Comparison of ENCODE assay signal across 13 mouse cellular contexts in the genomic region with DNA sequence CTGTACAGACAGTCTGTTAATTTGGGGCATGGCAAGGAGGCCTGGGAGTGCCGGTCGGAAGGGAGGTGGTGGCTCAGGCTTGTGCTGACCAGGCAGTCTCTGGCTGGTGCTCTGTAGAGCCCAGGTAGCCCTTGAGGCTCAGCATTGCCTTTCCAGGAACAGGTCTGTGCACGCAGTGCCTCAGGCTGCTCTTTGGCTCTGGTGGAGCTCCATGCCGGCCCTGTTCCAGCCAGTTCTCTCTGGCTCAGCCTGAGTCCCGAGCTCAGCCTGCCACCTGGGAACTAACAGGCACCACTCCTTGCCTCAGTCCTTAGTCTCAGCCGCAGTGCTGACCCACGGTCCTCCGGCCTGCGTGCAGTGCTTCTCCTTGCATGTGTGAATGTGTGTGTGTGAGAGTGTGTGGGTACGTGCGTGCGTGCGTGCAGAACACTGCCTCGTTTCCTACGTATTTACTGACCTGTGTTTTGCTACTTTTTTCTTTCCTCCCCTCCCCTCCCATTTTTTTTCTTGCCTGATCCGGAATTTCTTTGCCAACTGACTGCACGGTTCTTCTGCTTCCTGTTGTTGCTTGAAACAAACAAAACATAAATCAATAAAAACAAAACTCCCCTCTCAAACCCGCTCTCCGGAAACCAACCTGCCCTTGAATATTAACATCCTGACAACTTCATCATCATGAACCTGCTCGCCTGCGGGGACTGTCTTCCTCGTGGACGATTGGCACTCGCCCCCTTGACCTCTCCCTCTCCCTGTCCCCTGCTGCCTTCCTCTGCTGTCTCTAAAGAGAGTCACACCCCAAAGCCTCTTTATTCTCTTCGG. TPM values are rescaled to one million over a fixed set of nuclear protein-coding genes. Genes with fewer than 3 reads are reported as not detected.
DNase-seq lines count a peak whose midpoint lies in the region; ATAC-seq and TF ChIP-seq lines count a peak whose summit lies in the region.
"Had no signal": no experiment of that assay in that cellular context is flagged by ENCODE, and none has a peak within 500 bp of the region (broad histone marks: within the 10 kb centered on the region; RNA-seq: fewer than 3 reads in every experiment).

No protein-coding gene starts in this region.

- no peak for ATAC-seq in midbrain, embryonic 14.5 days (ENCODE audit: low FRiP score, low TSS enrichment)
- ATAC-seq in midbrain, embryonic 13.5 days, result no peak
- ATAC-seq in neural tube, embryonic 13.5 days (ENCODE audit: low read depth), result no peak

- peaks cover 21% of the 10 kb centered on the region for H3K4me1 ChIP-seq in midbrain, embryonic 14.5 days (ENCODE audit: control insufficient read depth, insufficient read depth, low read length)
- H3K4me1 ChIP-seq in midbrain, embryonic 13.5 days (replicated peaks), result peaks cover 47% of the 10 kb centered on the region
- H3K4me1 ChIP-seq in kidney, adult 2 months (ENCODE audit: control insufficient read depth, insufficient read depth, low read length), result peaks cover 66% of the 10 kb centered on the region
- H3K4me1 ChIP-seq in neural tube, embryonic 13.5 days (replicated peaks), result peaks cover 80% of the 10 kb centered on the region

- H3K27ac ChIP-seq in midbrain, embryonic 14.5 days (replicated peaks; ENCODE audit: low read depth, low read length), result 0 out of 2 replicates have a peak overlapping the region, but pooled peaks have one; percentile 5
- H3K27ac ChIP-seq in midbrain, embryonic 13.5 days, result no peak overlapping the region; the same call in 1 of the 2 replicates
- H3K27ac ChIP-seq in kidney, adult 2 months (ENCODE audit: insufficient read depth, low read depth, low read length), result peak overlapping the region; percentile 79
- peak overlapping the region; percentile 42 for H3K27ac ChIP-seq in neural tube, embryonic 13.5 days (replicated peaks)
- H3K27ac ChIP-seq: forebrain, embryonic 10.5 days; liver, embryonic 13.5 days had no signal

- H3K9me3 ChIP-seq in midbrain, embryonic 14.5 days (ENCODE audit: control insufficient read depth, low read length), result no peaks in the 10 kb centered on the region
- H3K9me3 ChIP-seq in midbrain, embryonic 13.5 days, result no peaks in the 10 kb centered on the region
- H3K9me3 ChIP-seq in neural tube, embryonic 13.5 days, result no peaks in the 10 kb centered on the region
- H3K9me3 ChIP-seq: forebrain, embryonic 10.5 days; liver, embryonic 13.5 days had no signal

- no peak for TF ChIP-seq CTCF in kidney, adult 2 months (conservative IDR thresholded peaks at IDR 0.05; ENCODE audit: insufficient read depth, insufficient read length, low read depth, low read length)

- no peak overlapping the region for H3K9ac ChIP-seq in midbrain, embryonic 14.5 days (replicated peaks; ENCODE audit: low read length)
- no peak overlapping the region for H3K9ac ChIP-seq in midbrain, embryonic 13.5 days (replicated peaks)
- H3K9ac ChIP-seq in neural tube, embryonic 13.5 days, result no peak overlapping the region
- H3K9ac ChIP-seq: liver, embryonic 13.5 days had no signal

- no peak overlapping the region for H3K4me3 ChIP-seq in midbrain, embryonic 14.5 days (replicated peaks; ENCODE audit: low read depth, low read length)
- no peak overlapping the region for H3K4me3 ChIP-seq in midbrain, embryonic 13.5 days (replicated peaks)
- H3K4me3 ChIP-seq in kidney, adult 2 months (ENCODE audit: insufficient read depth, low read depth, low read length), result no peak overlapping the region
- no peak overlapping the region for H3K4me3 ChIP-seq in neural tube, embryonic 13.5 days
- H3K4me3 ChIP-seq: forebrain, embryonic 10.5 days; liver, embryonic 13.5 days had no signal

- TF ChIP-seq POLR2A in kidney, adult 2 months (IDR thresholded peaks at IDR 0.05; ENCODE audit: low read depth, low read length), result no peak

- H3K36me3 ChIP-seq in midbrain, embryonic 14.5 days (ENCODE audit: control insufficient read depth, insufficient read depth, low read length), result peaks cover 88% of the 10 kb centered on the region
- peaks cover 98% of the 10 kb centered on the region for H3K36me3 ChIP-seq in midbrain, embryonic 13.5 days
- peaks cover 20% of the 10 kb centered on the region for H3K36me3 ChIP-seq in kidney, adult 2 months (ENCODE audit: control insufficient read depth, insufficient read depth, low read length)
- H3K36me3 ChIP-seq in neural tube, embryonic 13.5 days, result peaks cover 93% of the 10 kb centered on the region

- WGBS in midbrain, embryonic 14.5 days, result 78% methylated on average over 25 of the region's 25 CpGs
- 78% methylated on average over 25 of the region's 25 CpGs for WGBS in midbrain, embryonic 13.5 days
- WGBS in kidney, adult 2 months, result 19% methylated on average over 25 of the region's 25 CpGs
- WGBS in neural tube, embryonic 13.5 days, result 75% methylated on average over 25 of the region's 25 CpGs

- no peak overlapping the region for H3K4me2 ChIP-seq in midbrain, embryonic 14.5 days (ENCODE audit: low read length)
- H3K4me2 ChIP-seq in midbrain, embryonic 13.5 days (replicated peaks), result no peak overlapping the region
- H3K4me2 ChIP-seq in neural tube, embryonic 13.5 days, result no peak overlapping the region
- H3K4me2 ChIP-seq: liver, embryonic 13.5 days had no signal

- H3K27me3 ChIP-seq in midbrain, embryonic 14.5 days (ENCODE audit: control insufficient read depth, insufficient read depth, low read length), result no peaks in the 10 kb centered on the region
- H3K27me3 ChIP-seq in midbrain, embryonic 13.5 days, result no peaks in the 10 kb centered on the region
- H3K27me3 ChIP-seq in kidney, adult 2 months (replicated peaks; ENCODE audit: control insufficient read depth, insufficient read depth, low read length), result no peaks in the 10 kb centered on the region
- no peaks in the 10 kb centered on the region for H3K27me3 ChIP-seq in neural tube, embryonic 13.5 days
- H3K27me3 ChIP-seq: liver, embryonic 13.5 days had no signal

- DNase-seq in adrenal gland, postnatal 10 days, result peak; percentile 45
- DNase-seq in adrenal gland, postnatal 4 days (ENCODE audit: low spot score in 2 of 2), result no peak
- no peak for DNase-seq in midbrain, embryonic 14.5 days
- DNase-seq in kidney, adult 2 months, result peak; percentile 88
- no peak for DNase-seq in Muller cell, postnatal 12 days (ENCODE audit: inconsistent ontology term)
- DNase-seq in gastrocnemius, postnatal 25 days, result no peak
- DNase-seq: liver, embryonic 13.5 days; right cerebral cortex, postnatal 14 days had no signal

RNA-seq across cellular contexts. Expression of a gene that starts 7.2 kb away (rescaled TPM):
- total RNA-seq in adrenal gland, postnatal 10 days (2021), result 100 to 1,000 TPM; 267 to 270 TPM
- 100 to 1,000 TPM; 344 to 389 TPM for total RNA-seq in adrenal gland, postnatal 4 days (2021)
- 47.5 and 74.0 TPM in 2 replicates for polyA plus RNA-seq in midbrain, embryonic 14.5 days (2014; fragmentation: Nextera tagmentation; extraction: Ambion mirVana)
- 106 and 116 TPM in 2 replicates for polyA plus RNA-seq in midbrain, embryonic 13.5 days (2015; fragmentation: Nextera tagmentation; extraction: Ambion mirVana)
- polyA plus RNA-seq in kidney, adult 2 months (2012; rRNA removed), result 184 and 198 TPM in 2 replicates
- polyA plus RNA-seq in neural tube, embryonic 13.5 days (2015; fragmentation: Nextera tagmentation; extraction: Ambion mirVana), result 87.9 and 114 TPM in 2 replicates
- 10 to 100 TPM; 26.8 to 27.1 TPM for total RNA-seq in gastrocnemius, postnatal 25 days (2021)

RNA-seq across cellular contexts. Expression of a gene that starts 12.8 kb away (rescaled TPM):
- total RNA-seq in adrenal gland, postnatal 10 days (2021), result 1 to 10 TPM; 1.5 to 2.8 TPM
- total RNA-seq in adrenal gland, postnatal 4 days (2021), result 1 to 10 TPM; 2.2 to 7.0 TPM
- polyA plus RNA-seq in midbrain, embryonic 14.5 days (2014; fragmentation: Nextera tagmentation; extraction: Ambion mirVana), result 14.9 and 16.7 TPM in 2 replicates
- polyA plus RNA-seq in midbrain, embryonic 13.5 days (2015; fragmentation: Nextera tagmentation; extraction: Ambion mirVana), result 14.9 and 16.9 TPM in 2 replicates
- polyA plus RNA-seq in kidney, adult 2 months (2012; rRNA removed), result 0.67 and 0.99 TPM in 2 replicates
- polyA plus RNA-seq in neural tube, embryonic 13.5 days (2015; fragmentation: Nextera tagmentation; extraction: Ambion mirVana), result 14.3 and 14.7 TPM in 2 replicates
- total RNA-seq in gastrocnemius, postnatal 25 days (2021), result under 1 TPM in 1 of 2 experiments, not detected in 1; 0.35 TPM

RNA-seq across cellular contexts. Expression of a gene that starts 13.0 kb away (rescaled TPM):
- total RNA-seq in adrenal gland, postnatal 10 days (2021), result 1 to 10 TPM; 3.4 to 4.3 TPM
- total RNA-seq in adrenal gland, postnatal 4 days (2021), result 10 to 100 TPM in 1 of 2 experiments, 1 to 10 TPM in 1; 8.6 to 14.8 TPM
- polyA plus RNA-seq in midbrain, embryonic 14.5 days (2014; fragmentation: Nextera tagmentation; extraction: Ambion mirVana), result 342 and 375 TPM in 2 replicates
- 426 and 432 TPM in 2 replicates for polyA plus RNA-seq in midbrain, embryonic 13.5 days (2015; fragmentation: Nextera tagmentation; extraction: Ambion mirVana)
- polyA plus RNA-seq in kidney, adult 2 months (2012; rRNA removed), result 2.7 and 3.2 TPM in 2 replicates
- polyA plus RNA-seq in neural tube, embryonic 13.5 days (2015; fragmentation: Nextera tagmentation; extraction: Ambion mirVana), result 343 and 361 TPM in 2 replicates
- total RNA-seq in gastrocnemius, postnatal 25 days (2021), result under 1 TPM; 0.13 to 0.27 TPM

RNA-seq across cellular contexts. Expression of a gene that starts 24.6 kb away (rescaled TPM):
- total RNA-seq in adrenal gland, postnatal 10 days (2021), result 1 to 10 TPM; 2.1 to 2.3 TPM
- total RNA-seq in adrenal gland, postnatal 4 days (2021), result 1 to 10 TPM in 1 of 2 experiments, under 1 TPM in 1; 0.92 to 5.7 TPM
- polyA plus RNA-seq in midbrain, embryonic 14.5 days (2014; fragmentation: Nextera tagmentation; extraction: Ambion mirVana), result not detected in 2 replicates
- not detected in 2 replicates for polyA plus RNA-seq in midbrain, embryonic 13.5 days (2015; fragmentation: Nextera tagmentation; extraction: Ambion mirVana)
- polyA plus RNA-seq in kidney, adult 2 months (2012; rRNA removed), result 0.10 TPM in 1 of 2 replicates, not detected in the other
- polyA plus RNA-seq in neural tube, embryonic 13.5 days (2015; fragmentation: Nextera tagmentation; extraction: Ambion mirVana), result 0.67 TPM in 1 of 2 replicates, not detected in the other
- total RNA-seq in gastrocnemius, postnatal 25 days (2021), result not detected
- total RNA-seq: midbrain, postnatal 0 days had no signal
- polyA plus RNA-seq: forebrain, embryonic 10.5 days; large intestine, adult 2 months; midbrain, postnatal 0 days had no signal

RNA-seq across cellular contexts. Expression of a gene that starts 29.2 kb away (rescaled TPM):
- total RNA-seq in adrenal gland, postnatal 10 days (2021), result 100 to 1,000 TPM; 316 to 348 TPM
- total RNA-seq in adrenal gland, postnatal 4 days (2021), result 10 to 100 TPM; 13.7 to 25.6 TPM
- polyA plus RNA-seq in midbrain, embryonic 14.5 days (2014; fragmentation: Nextera tagmentation; extraction: Ambion mirVana), result not detected in 2 replicates
- polyA plus RNA-seq in midbrain, embryonic 13.5 days (2015; fragmentation: Nextera tagmentation; extraction: Ambion mirVana), result not detected in 2 replicates
- 1,335 and 2,389 TPM in 2 replicates for polyA plus RNA-seq in kidney, adult 2 months (2012; rRNA removed)
- polyA plus RNA-seq in neural tube, embryonic 13.5 days (2015; fragmentation: Nextera tagmentation; extraction: Ambion mirVana), result not detected in 2 replicates
- 100 to 1,000 TPM in 1 of 2 experiments, 10 to 100 TPM in 1; 12.5 to 381 TPM for total RNA-seq in gastrocnemius, postnatal 25 days (2021)
- total RNA-seq: midbrain, postnatal 0 days had no signal
- polyA plus RNA-seq: forebrain, embryonic 10.5 days; liver, embryonic 13.5 days; midbrain, postnatal 0 days had no signal

Comparison
In these comparisons a context has a peak if more than half of its experiments do, and no peak if none do; other contexts are left out.
1. DNase-seq: peak in adrenal gland, postnatal 10 days (single experiment) and kidney, adult 2 months (single experiment); none in adrenal gland, postnatal 4 days (0 of 2), midbrain, embryonic 14.5 days (single experiment), Muller cell, postnatal 12 days (single experiment) and gastrocnemius, postnatal 25 days (single experiment).
2. RNA of a gene that starts 13.0 kb away (polyA plus RNA-seq): 426 to 432 TPM in midbrain, embryonic 13.5 days, 343 to 361 TPM in neural tube, embryonic 13.5 days and 342 to 375 TPM in midbrain, embryonic 14.5 days; 2.7 to 3.2 TPM in kidney, adult 2 months; every median in the first group is over 10 times any median in the second.